Mouse (Mus musculus) hindlimb bud, embryonic 11.5 days (tissue): ENCODE results near the gene Ntm.

Experiments used
- DNase-seq: peaks from one replicate; pipeline ENCODE4 v3.0.0-alpha.2; 2012; ENCODE audit warnings: low read depth, low spot score; ENCODE audit errors: extremely low spot score

The Ntm gene

GRCm38 (mm10) chr9:29341292-29341691, 621.6 kb downstream of the Ntm start:
- no peak for DNase-seq

- no peak for DNase-seq
Measured at GRCm38 (mm10) chr9:29335671-29336070, 627.3 kb downstream of the Ntm start.

GRCm38 (mm10) chr9:29332296-29333090, 630.4 kb downstream of the Ntm start:
- peak; percentile 31 for DNase-seq

- DNase-seq, result no peak
Measured at GRCm38 (mm10) chr9:29330486-29330885, 632.5 kb downstream of the Ntm start.

GRCm38 (mm10) chr9:29326283-29326682, 636.7 kb downstream of the Ntm start:
- no peak for DNase-seq

GRCm38 (mm10) chr9:29325137-29325536, 637.8 kb downstream of the Ntm start:
- DNase-seq, result no peak

GRCm38 (mm10) chr9:29319197-29319596, 643.7 kb downstream of the Ntm start:
- peak; percentile 12 for DNase-seq

- DNase-seq, result peak; percentile 95
Measured at GRCm38 (mm10) chr9:29318676-29319162, 644.2 kb downstream of the Ntm start.

GRCm38 (mm10) chr9:29317623-29318022, 645.3 kb downstream of the Ntm start:
- no peak for DNase-seq

- no peak for DNase-seq
Measured at GRCm38 (mm10) chr9:29315842-29316241, 647.1 kb downstream of the Ntm start.

- no peak for DNase-seq
Measured at GRCm38 (mm10) chr9:29306961-29307360, 656.0 kb downstream of the Ntm start.

- DNase-seq, result no peak
Measured at GRCm38 (mm10) chr9:29298340-29298739, 664.6 kb downstream of the Ntm start.

- DNase-seq, result no peak
Measured at GRCm38 (mm10) chr9:29296752-29297151, 666.2 kb downstream of the Ntm start.

GRCm38 (mm10) chr9:29288003-29288704, 674.8 kb downstream of the Ntm start:
- no peak for DNase-seq

GRCm38 (mm10) chr9:29285144-29285543, 677.8 kb downstream of the Ntm start:
- no peak for DNase-seq

GRCm38 (mm10) chr9:29272861-29273260, 690.1 kb downstream of the Ntm start:
- no peak for DNase-seq

- DNase-seq, result no peak
Measured at GRCm38 (mm10) chr9:29269988-29270387, 693.0 kb downstream of the Ntm start.

GRCm38 (mm10) chr9:29269277-29269646, 693.7 kb downstream of the Ntm start:
- no peak for DNase-seq

GRCm38 (mm10) chr9:29268583-29269276, 694.2 kb downstream of the Ntm start:
- no peak for DNase-seq

GRCm38 (mm10) chr9:29267663-29268062, 695.3 kb downstream of the Ntm start:
- DNase-seq, result no peak

GRCm38 (mm10) chr9:29265177-29265576, 697.8 kb downstream of the Ntm start:
- DNase-seq, result no peak

- no peak for DNase-seq
Measured at GRCm38 (mm10) chr9:29262836-29263235, 700.1 kb downstream of the Ntm start.
